Mouse (Mus musculus): ENCODE data around the gene Dync2li1.

The Dync2li1 gene

GRCm38 (mm10) chr17:84645894-84646293 lies 19.6 kb downstream of the Dync2li1 start:
- DNase-seq (ENCODE audit: low spot score in 2 of 2) = no peak

GRCm38 (mm10) chr17:84646477-84646876 lies 20.2 kb downstream of the Dync2li1 start:
- no peak for DNase-seq (ENCODE audit: low spot score in 2 of 2)

- no peak for DNase-seq (ENCODE audit: low spot score in 2 of 2)
These were observed 21.3 kb downstream of the Dync2li1 start for GRCm38 (mm10) chr17:84647630-84648029.

- no peak for DNase-seq (ENCODE audit: low spot score in 2 of 2)
These were observed 24.2 kb downstream of the Dync2li1 start for GRCm38 (mm10) chr17:84650302-84651017.

- no peak for DNase-seq (ENCODE audit: low spot score in 2 of 2)
These were observed 27.2 kb downstream of the Dync2li1 start for GRCm38 (mm10) chr17:84653544-84653943.

GRCm38 (mm10) chr17:84656205-84656604 lies 29.9 kb downstream of the Dync2li1 start:
- DNase-seq (ENCODE audit: low spot score in 2 of 2) = no peak

- DNase-seq (ENCODE audit: low spot score in 2 of 2) = no peak
These were observed 30.5 kb downstream of the Dync2li1 start for GRCm38 (mm10) chr17:84656653-84657421.

- DNase-seq (ENCODE audit: low spot score in 2 of 2) = no peak
These were observed 31.1 kb downstream of the Dync2li1 start for GRCm38 (mm10) chr17:84657422-84657732.

GRCm38 (mm10) chr17:84657782-84658181 lies 31.5 kb downstream of the Dync2li1 start:
- DNase-seq (ENCODE audit: low spot score in 2 of 2) = no peak

GRCm38 (mm10) chr17:84658195-84658594 lies 31.9 kb downstream of the Dync2li1 start:
- DNase-seq (ENCODE audit: low spot score in 2 of 2) = no peak

GRCm38 (mm10) chr17:84658951-84659350 lies 32.7 kb downstream of the Dync2li1 start:
- no peak for DNase-seq (ENCODE audit: low spot score in 2 of 2)

- no peak for DNase-seq (ENCODE audit: low spot score in 2 of 2)
These were observed 38.8 kb downstream of the Dync2li1 start for GRCm38 (mm10) chr17:84665053-84665452.

GRCm38 (mm10) chr17:84665691-84666090 lies 39.4 kb downstream of the Dync2li1 start:
- no peak for DNase-seq (ENCODE audit: low spot score in 2 of 2)

- DNase-seq (ENCODE audit: low spot score in 2 of 2) = no peak
These were observed 41.6 kb downstream of the Dync2li1 start for GRCm38 (mm10) chr17:84667848-84668247.

GRCm38 (mm10) chr17:84672376-84673369 lies 46.4 kb downstream of the Dync2li1 start:
- DNase-seq (ENCODE audit: low spot score in 2 of 2) = no peak

- DNase-seq (ENCODE audit: low spot score in 2 of 2) = no peak
These were observed 47.8 kb downstream of the Dync2li1 start for GRCm38 (mm10) chr17:84674048-84674447.

GRCm38 (mm10) chr17:84675204-84675603 lies 48.9 kb downstream of the Dync2li1 start:
- DNase-seq (ENCODE audit: low spot score in 2 of 2) = no peak

- no peak for DNase-seq (ENCODE audit: low spot score in 2 of 2)
These were observed 49.7 kb downstream of the Dync2li1 start, which contains the start of gene Abcg8 for GRCm38 (mm10) chr17:84675951-84676366. TSS of gene Abcg8 (plus strand) at chr17:84676302.

- no peak for DNase-seq (ENCODE audit: low spot score in 2 of 2)
These were observed 51.3 kb downstream of the Dync2li1 start for GRCm38 (mm10) chr17:84677595-84677994.

- no peak for DNase-seq (ENCODE audit: low spot score in 2 of 2)
These were observed 55.4 kb downstream of the Dync2li1 start for GRCm38 (mm10) chr17:84681670-84682069.

- DNase-seq (ENCODE audit: low spot score in 2 of 2) = no peak
These were observed 56.7 kb downstream of the Dync2li1 start, which contains the start of gene Abcg5 for GRCm38 (mm10) chr17:84682734-84683717. TSS of gene Abcg5 (minus strand) at chr17:84683011.

Data from cerebellum, postnatal 4 days (tissue).